In genomic region chr3:107932128-107932527, GRCm38 (mm10) we compare ENCODE assay signal across 1 mouse cellular context.
TF ChIP-seq lines count a peak whose summit lies in the region.

No protein-coding gene starts in this region.

TF ChIP-seq in MEL, 35 proteins besides CTCF, POLR2A, EP300 and RAD21 (continued from another document):
- TF ChIP-seq RCOR1 (IDR thresholded peaks at IDR 0.05; ENCODE audit: low read depth, low read length): 0 out of 2 replicates have a peak, but pooled peaks have one; percentile 2
